Mouse (Mus musculus): ENCODE results near the gene H2al1i.
A peak's percentile ranks its signal among the peaks of the same experiment; 100 is the strongest.
"Not testable (repeated sequence)": the region's sequence is repeated elsewhere in the genome, so short reads cannot be mapped to it uniquely, and the experiment has no call there.

Gene H2al1i

DNA sequence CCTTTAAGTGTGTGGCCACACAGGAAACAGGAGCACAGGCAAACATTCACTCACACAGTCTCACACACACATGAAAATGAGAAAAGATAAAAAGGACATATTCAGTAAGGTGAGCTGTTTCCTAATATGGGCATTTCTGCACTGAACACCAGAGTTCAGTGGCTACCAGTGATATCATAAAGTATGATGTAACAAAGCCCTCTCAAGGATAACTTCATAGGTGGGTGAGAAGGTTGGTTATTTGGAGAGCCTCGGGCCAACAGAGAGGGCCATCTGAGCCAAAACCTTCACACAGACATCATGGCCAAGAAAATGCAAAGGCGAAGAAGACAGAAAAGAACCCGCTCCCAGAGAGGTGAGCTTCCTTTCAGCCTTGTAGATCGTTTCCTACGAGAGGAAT, at the start of gene H2al1i:
H2al1i (plus strand) TSS at position 301 of the 400 bp plus-strand sequence.
- DNase-seq (ENCODE audit: low spot score in 2 of 2), result not testable (repeated sequence)

DNA sequence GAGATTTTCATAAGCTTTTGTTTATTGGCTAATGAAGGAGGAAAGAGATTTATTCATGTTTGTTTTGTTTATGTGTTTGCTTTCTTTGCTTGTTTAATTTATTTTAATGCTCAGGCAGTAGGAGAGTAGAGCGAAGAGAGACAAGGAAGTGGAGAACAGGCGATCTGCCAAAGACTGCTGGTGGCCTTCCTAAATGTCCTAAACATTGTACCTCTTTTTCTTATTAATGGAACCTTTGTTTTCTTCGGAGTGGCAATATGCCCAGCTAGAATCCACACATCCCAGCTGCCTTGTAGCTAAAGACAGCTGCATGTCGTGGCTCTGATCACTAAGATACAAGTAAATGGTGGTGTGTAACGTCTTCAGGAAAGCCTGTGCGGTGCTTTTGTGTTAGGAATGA, 47.4 kb upstream of the H2al1i start:
- no peak for DNase-seq (ENCODE audit: low spot score in 2 of 2)

DNA sequence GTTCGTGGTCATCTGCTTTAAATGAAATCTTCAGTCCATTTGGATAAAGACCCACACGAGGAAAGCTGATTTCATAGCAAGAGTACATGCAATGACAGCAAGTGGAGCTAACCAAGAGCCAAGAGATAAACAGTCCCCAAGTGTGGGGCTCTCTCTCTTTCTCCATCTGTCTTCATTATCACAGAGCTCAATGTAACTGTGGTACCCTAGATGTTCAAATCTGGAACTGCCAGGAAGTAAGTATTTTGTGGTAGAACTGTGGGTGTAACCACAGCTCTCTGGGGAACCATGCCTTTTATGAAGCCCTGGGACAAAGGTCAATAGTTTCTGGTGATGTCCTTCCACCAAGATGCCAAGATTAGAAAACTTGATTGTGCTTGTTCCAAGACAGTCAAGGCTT, 43.7 kb upstream of the H2al1i start:
- DNase-seq (ENCODE audit: low spot score in 2 of 2), result no peak

DNA sequence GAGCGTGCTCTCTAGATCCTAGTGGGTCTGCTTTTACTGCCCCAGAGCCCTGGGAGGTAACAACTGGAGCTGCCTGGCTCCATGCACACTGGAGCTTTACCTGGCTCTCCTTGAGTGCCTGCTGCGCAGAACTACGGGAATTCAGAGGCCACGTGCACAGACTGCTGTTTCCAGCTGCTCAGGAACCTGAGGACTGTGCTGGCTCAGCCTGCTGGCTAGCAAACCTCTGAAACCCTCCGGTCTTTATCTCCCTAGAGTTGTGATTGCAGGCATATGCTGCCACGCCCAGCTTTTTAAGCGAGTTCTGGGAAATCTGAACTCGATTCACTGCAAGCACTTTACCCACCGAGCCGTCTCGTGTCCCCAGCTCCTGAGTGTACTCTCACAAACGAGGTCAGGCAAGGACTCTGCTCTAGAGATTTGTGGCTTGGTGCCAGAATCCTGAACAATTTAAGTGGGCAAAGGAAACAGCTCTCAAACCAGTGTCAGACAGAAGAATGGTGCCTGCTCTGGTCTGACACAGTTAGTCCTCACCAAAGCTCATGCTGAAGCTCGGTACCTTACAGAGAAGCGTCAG, 36.1 kb upstream of the H2al1i start:
- DNase-seq (ENCODE audit: low spot score in 2 of 2), result peak; percentile 1 to 28

DNA sequence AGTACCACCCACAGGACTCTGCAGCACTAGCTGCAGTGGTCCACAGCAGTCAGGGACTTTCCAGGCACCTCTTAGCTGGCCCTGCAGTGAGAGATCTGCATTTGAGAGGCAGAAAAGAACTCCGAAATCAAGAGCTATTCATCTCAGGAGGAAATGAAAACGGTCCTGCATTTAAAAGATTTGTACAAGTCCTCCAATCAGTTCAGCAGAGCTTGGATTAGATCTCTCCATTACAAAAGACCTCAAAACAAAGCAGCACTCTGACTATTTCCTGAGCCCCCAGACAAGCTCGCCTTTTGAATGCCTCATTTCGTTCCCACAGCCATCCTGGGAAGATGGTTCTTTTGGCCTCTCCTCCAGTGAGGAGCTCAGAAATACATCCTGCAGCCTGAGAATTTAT, 35.2 kb upstream of the H2al1i start:
- no peak for DNase-seq (ENCODE audit: low spot score in 2 of 2)

DNA sequence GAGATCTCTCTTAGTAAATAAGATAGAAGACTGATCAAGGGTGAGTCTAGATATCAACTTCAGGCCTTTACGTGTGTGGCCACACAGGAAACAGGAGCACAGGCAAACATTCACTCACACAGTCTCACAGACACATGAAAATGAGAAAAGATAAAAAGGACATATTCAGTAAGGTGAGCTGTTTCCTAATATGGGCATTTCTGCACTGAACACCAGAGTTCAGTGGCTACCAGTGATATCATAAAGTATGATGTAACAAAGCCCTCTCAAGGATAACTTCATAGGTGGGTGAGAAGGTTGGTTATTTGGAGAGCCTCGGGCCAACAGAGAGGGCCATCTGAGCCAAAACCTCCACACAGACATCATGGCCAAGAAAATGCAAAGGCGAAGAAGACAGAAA, 25.5 kb upstream of the H2al1i start, which contains the start of gene H2al1a:
H2al1a (plus strand) TSS at position 301 of the 400 bp plus-strand sequence.
- DNase-seq (ENCODE audit: low spot score in 2 of 2), result not testable (repeated sequence)

DNA sequence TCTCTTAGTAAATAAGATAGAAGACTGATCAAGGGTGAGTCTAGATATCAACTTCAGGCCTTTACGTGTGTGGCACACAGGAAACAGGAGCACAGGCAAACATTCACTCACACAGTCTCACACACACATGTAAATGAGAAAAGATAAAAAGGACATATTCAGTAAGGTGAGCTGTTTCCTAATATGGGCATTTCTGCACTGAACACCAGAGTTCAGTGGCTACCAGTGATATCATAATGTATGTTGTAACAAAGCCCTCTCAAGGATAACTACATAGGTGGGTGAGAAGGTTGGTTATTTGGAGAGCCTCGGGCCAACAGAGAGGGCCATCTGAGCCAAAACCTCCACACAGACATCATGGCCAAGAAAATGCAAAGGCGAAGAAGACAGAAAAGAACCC, 22.3 kb upstream of the H2al1i start, which contains the start of gene H2al1b:
H2al1b (plus strand) TSS at position 301 of the 400 bp plus-strand sequence.
- DNase-seq (ENCODE audit: low spot score in 2 of 2), result not testable (repeated sequence)

DNA sequence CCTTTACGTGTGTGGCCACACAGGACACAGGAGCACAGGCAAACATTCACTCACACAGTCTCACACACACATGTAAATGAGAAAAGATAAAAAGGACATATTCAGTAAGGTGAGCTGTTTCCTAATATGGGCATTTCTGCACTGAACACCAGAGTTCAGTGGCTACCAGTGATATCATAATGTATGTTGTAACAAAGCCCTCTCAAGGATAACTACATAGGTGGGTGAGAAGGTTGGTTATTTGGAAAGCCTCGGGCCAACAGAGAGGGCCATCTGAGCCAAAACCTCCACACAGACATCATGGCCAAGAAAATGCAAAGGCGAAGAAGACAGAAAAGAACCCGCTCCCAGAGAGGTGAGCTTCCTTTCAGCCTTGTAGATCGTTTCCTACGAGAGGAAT, 19.1 kb upstream of the H2al1i start, which contains the start of gene H2al1c:
H2al1c (plus strand) TSS at position 301 of the 400 bp plus-strand sequence.
- not testable (repeated sequence) for DNase-seq (ENCODE audit: low spot score in 2 of 2)

DNA sequence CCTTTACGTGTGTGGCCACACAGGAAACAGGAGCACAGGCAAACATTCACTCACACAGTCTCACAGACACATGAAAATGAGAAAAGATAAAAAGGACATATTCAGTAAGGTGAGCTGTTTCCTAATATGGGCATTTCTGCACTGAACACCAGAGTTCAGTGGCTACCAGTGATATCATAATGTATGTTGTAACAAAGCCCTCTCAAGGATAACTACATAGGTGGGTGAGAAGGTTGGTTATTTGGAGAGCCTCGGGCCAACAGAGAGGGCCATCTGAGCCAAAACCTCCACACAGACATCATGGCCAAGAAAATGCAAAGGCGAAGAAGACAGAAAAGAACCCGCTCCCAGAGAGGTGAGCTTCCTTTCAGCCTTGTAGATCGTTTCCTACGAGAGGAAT, 15.9 kb upstream of the H2al1i start, which contains the start of gene H2al1d:
H2al1d (plus strand) TSS at position 301 of the 400 bp plus-strand sequence.
- not testable (repeated sequence) for DNase-seq (ENCODE audit: low spot score in 2 of 2)

DNA sequence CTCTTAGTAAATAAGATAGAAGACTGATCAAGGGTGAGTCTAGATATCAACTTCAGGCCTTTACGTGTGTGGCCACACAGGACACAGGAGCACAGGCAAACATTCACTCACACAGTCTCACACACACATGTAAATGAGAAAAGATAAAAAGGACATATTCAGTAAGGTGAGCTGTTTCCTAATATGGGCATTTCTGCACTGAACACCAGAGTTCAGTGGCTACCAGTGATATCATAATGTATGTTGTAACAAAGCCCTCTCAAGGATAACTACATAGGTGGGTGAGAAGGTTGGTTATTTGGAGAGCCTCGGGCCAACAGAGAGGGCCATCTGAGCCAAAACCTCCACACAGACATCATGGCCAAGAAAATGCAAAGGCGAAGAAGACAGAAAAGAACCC, 12.8 kb upstream of the H2al1i start, which contains the start of gene H2al1e:
H2al1e (plus strand) TSS at position 301 of the 400 bp plus-strand sequence.
- DNase-seq (ENCODE audit: low spot score in 2 of 2), result not testable (repeated sequence)

DNA sequence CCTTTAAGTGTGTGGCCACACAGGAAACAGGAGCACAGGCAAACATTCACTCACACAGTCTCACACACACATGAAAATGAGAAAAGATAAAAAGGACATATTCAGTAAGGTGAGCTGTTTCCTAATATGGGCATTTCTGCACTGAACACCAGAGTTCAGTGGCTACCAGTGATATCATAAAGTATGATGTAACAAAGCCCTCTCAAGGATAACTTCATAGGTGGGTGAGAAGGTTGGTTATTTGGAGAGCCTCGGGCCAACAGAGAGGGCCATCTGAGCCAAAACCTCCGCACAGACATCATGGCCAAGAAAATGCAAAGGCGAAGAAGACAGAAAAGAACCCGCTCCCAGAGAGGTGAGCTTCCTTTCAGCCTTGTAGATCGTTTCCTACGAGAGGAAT, 9.6 kb upstream of the H2al1i start, which contains the start of gene H2al1f:
H2al1f (plus strand) TSS at position 301 of the 400 bp plus-strand sequence.
- DNase-seq (ENCODE audit: low spot score in 2 of 2), result not testable (repeated sequence)

DNA sequence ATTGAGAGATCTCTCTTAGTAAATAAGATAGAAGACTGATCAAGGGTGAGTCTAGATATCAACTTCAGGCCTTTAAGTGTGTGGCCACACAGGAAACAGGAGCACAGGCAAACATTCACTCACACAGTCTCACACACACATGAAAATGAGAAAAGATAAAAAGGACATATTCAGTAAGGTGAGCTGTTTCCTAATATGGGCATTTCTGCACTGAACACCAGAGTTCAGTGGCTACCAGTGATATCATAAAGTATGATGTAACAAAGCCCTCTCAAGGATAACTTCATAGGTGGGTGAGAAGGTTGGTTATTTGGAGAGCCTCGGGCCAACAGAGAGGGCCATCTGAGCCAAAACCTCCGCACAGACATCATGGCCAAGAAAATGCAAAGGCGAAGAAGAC, 6.5 kb upstream of the H2al1i start, which contains the start of gene H2al1g:
H2al1g (plus strand) TSS at position 301 of the 400 bp plus-strand sequence.
- not testable (repeated sequence) for DNase-seq (ENCODE audit: low spot score in 2 of 2)

DNA sequence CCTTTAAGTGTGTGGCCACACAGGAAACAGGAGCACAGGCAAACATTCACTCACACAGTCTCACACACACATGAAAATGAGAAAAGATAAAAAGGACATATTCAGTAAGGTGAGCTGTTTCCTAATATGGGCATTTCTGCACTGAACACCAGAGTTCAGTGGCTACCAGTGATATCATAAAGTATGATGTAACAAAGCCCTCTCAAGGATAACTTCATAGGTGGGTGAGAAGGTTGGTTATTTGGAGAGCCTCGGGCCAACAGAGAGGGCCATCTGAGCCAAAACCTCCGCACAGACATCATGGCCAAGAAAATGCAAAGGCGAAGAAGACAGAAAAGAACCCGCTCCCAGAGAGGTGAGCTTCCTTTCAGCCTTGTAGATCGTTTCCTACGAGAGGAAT, 3.3 kb upstream of the H2al1i start, which contains the start of gene H2al1h:
H2al1h (plus strand) TSS at position 301 of the 400 bp plus-strand sequence.
- DNase-seq (ENCODE audit: low spot score in 2 of 2), result not testable (repeated sequence)

DNA sequence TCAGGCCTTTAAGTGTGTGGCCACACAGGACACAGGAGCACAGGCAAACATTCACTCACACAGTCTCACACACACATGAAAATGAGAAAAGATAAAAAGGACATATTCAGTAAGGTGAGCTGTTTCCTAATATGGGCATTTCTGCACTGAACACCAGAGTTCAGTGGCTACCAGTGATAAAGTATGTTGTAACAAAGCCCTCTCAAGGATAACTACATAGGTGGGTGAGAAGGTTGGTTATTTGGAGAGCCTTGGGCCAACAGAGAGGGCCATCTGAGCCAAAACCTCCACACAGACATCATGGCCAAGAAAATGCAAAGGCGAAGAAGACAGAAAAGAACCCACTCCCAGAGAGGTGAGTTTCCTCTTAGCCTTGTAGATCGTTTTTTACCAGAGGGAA, 3.1 kb downstream of the H2al1i start, which contains the start of gene H2al1j:
H2al1j (plus strand) TSS at position 301 of the 400 bp plus-strand sequence.
- DNase-seq (ENCODE audit: low spot score in 2 of 2), result not testable (repeated sequence)

DNA sequence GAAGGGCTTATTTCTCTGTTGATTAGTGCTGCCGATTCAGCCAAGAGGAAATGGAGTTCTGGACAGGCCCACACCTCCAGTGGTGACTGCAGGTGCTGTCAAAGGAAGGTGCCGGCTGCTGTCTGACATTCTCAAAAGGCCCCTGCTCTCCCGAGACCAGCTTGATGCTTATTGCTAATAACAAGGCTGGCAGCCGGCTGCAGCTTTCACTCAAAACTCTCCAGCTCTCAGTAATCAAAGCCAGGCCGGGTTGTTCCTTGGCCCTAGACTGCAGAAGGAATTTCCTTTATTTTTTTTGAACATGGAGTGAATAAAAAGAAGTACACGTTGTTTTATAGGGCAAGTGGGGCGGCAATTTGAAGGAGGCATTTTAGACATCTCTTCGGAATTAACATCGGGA, 21.3 kb downstream of the H2al1i start:
- no peak for DNase-seq (ENCODE audit: low spot score in 2 of 2)

DNA sequence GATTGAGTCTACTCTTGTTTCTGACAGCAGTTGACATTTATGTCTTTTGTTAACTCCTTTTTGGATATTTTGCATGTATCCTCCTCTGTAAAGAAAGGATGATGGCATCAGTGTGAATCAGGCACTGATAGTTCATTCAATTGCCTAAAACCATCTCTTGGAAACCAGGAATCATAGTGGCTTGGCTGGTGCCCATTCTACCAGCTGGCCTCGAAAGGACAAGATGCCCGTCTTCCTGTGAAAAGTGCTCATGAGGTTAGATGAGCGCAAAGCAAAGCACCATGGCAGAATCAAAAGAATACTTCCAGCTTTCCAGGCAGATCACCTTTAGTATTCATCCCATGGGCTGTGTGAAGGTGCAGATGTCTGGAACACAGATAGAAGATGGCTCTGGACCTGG, 22.3 kb downstream of the H2al1i start:
- DNase-seq (ENCODE audit: low spot score in 2 of 2), result no peak

DNA sequence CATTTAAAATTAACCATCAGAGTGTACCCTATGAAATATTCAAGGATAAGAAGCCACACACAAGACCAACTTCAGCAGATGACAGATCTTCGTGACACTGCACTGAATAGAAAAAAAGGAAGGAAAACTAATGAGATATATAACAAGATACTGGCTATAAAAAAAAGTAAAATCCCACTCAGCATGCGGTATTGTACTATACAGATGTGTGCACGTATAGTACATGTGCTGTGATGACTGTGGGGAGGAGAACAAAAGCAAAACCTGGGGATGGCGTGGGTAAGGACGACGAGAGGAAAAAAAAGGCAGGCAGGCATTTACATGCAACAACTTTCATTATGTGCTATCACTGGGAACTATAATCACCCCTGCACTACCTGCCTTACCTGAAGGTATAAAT, 36.4 kb downstream of the H2al1i start:
- no peak for DNase-seq (ENCODE audit: low spot score in 2 of 2)

DNA sequence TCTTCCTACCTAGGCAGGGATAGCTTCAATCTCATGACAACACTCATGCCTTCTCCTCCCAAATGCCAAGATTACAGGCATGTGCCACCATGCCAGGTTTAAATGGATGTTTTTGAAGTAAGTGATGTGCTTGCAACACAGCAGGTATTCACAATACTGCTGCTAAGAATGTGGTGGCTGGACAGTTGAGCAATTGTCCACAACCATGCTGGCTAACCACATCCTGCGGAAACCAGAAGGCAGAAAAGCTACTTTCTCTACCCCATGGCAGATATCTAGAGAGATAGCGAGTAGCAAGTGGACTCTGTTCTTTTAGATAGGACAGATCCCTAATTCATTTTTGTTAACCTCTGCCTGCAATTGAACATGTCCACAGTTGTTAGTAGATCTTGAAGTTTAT, 36.8 kb downstream of the H2al1i start:
- DNase-seq (ENCODE audit: low spot score in 2 of 2), result no peak

DNA sequence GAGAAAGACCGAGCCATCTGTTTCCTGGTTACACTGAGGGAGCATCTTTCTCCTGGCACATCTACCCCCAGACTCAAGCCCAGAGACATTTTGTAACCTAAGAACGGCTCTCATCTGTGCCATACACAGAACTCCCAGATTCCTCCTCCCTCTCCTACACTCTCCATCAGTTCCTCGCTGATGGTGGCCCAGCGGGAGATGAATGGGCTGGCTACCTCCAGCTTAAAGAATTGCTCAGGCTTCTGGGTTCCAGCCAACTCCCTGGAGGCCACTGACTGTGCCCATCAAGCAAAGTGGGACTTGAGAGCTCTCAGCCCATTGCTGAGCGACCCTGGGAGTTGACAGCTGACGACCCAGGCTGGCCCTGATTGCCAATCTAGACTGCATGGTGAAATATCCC, 39.4 kb downstream of the H2al1i start:
- DNase-seq (ENCODE audit: low spot score in 2 of 2), result no peak

DNA sequence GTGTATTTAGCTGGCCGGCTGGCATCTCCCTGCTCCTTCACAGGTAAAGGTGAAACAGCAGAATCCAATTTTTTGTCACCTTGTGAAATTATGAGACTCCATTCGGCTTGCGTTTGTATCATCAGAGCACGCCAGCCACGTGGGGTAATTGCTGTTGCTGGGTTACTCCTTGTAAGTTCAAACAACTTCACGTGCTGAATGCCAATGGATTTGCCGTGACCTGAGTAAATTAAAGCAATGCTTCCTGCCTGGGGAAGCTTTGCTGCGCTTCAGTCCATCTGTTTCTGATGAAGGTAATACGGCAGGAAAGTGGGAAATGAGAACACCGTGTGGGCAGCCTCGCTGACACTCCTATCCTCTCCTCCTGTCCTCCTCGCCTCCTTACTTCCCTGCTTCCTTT, 40.7 kb downstream of the H2al1i start:
- DNase-seq (ENCODE audit: low spot score in 2 of 2), result no peak
